Mouse (Mus musculus): ENCODE measurements around the gene Rarg. TPM values are rescaled to one million over a fixed set of nuclear protein-coding genes. Genes with fewer than 3 reads are reported as not detected.
A peak's percentile ranks its signal among the peaks of the same experiment; 100 is the strongest.

Rarg gene
- 112 and 123 TPM in 2 replicates for polyA plus RNA-seq (2015; fragmentation: Nextera tagmentation; extraction: Ambion mirVana)

DNA sequence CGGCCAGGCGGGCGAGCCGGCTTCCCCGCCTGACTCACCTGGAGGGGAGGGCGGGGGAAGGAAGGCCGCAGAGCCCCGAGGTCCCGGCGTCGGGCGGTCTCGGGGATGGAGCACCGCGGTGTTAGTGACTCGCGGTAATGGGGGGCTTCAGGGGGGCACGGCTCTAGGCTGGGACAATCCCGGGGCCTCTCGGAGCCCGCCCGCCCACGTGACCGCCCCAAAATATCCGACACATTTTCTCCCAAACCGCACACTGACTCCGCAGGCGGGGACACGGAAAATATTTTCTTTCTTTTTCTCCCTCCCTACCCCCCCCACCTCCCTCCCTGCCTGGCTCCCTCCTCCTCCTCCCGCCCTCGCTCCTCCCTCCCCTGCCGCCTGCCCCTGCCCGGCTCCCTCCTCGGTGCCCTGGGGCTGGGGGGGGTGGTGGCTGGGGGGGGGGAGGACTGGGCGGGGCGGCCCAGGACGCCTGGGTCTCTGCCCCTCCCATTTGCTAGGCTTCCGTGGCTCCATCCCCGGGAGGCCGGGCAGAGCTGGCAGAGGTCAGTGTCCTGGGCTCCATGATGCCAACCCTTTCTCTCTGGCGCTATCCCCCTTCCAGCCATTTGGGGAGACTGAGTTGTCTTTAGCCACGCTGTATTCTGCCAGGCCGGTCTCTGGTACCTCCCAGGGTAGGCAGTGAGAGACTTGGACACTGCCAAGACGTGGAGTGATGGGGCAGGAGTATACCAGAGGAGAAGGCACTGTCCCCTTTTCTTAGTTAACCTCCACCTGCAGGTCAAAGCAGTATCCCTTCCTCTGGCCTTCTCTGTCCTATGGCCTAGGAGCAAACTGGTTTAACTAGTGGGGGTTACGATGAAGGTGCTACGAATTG, at the start of gene Rarg:
Gene Rarg (minus strand): TSS at position 316 of the 874 bp plus-strand sequence.
- under 1% methylated on average over 39 of the region's 46 CpGs for WGBS
- Histone ChIP-seq H3K4me3 (replicated peaks) (peak within 1 kb of the TSS; percentile 79), H3K36me3 (peaks cover 13% of the 10 kb centered on the region), H3K27me3 (no peaks in the 10 kb centered on the region), H3K4me2 (replicated peaks) (peak within 1 kb of the TSS; percentile 87), H3K4me1 (peaks cover 78% of the 10 kb centered on the region), H3K9me3 (replicated peaks) (no peaks in the 10 kb centered on the region), H3K9ac (peak within 1 kb of the TSS; percentile 93), H3K27ac (replicated peaks) (peak within 1 kb of the TSS; percentile 99)
- ATAC-seq (ENCODE audit: insufficient number of reproducible peaks, low FRiP score, low TSS enrichment, low read depth) = peak; percentile 68

DNA sequence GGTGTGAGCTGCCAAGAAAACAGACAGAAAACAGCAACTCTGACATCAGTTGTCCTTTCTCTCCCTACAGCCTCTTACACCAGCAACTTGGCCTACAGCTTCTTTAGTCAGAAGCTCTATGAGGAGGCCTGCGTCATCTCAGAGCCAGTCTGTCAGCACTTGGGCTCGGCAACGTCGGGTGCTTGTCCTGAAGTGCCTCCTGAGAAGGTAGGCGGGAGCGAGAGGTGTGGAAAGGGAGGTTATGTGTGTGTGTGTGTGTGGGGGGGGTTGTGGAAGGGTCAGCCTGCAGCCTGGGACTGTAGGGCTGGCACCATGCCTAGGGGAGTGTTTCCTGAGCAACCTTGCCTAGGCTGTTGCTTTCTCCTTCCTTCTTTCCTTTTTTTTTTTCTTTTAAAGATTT, 45.2 kb upstream of the Rarg start:
- H3K9ac ChIP-seq = no peak overlapping the region
- no peaks in the 10 kb centered on the region for H3K4me1 ChIP-seq
- H3K27ac ChIP-seq (replicated peaks) = no peak overlapping the region
- no peak overlapping the region for H3K4me2 ChIP-seq (replicated peaks)
- no peak overlapping the region for H3K4me3 ChIP-seq (replicated peaks)
- ATAC-seq (ENCODE audit: insufficient number of reproducible peaks, low FRiP score, low TSS enrichment, low read depth) = no peak
- H3K9me3 ChIP-seq (replicated peaks) = no peaks in the 10 kb centered on the region
- 90% methylated on average over 6 of the region's 6 CpGs for WGBS
- H3K27me3 ChIP-seq = no peaks in the 10 kb centered on the region
- H3K36me3 ChIP-seq = peaks cover 66% of the 10 kb centered on the region

DNA sequence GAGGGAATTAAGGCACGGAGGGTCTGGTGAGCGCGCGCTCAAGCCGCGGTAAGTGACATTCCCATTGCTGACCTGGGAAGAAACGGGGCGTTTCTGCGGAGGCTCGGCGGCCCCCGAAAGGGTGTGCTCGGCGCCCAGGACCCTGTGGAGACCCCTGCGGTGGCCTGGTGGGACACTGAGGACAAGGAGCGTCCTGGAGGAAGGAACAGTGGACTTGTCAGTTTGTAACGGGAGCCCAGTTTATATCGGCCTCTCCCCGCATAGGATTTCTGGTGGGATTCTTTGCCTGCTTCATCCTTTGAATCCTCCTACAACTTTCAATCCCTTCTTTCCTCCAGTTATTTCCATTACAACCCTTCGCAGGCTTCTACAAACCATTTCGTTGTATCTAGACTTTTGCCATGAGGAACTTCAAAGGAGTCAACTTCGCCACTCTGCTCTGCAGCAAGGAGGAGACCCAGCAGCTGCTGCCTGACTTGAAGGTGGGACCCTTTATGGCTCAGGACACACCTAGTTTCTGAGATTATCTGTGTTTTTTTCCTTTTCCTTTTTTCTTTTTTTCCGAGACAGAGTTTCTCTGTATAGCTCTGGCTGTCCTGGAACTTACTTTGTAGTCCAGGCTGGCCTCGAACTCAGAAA, 39.2 kb upstream of the Rarg start:
- no peak overlapping the region for H3K27ac ChIP-seq (replicated peaks)
- 3% methylated on average over 24 of the region's 24 CpGs for WGBS

DNA sequence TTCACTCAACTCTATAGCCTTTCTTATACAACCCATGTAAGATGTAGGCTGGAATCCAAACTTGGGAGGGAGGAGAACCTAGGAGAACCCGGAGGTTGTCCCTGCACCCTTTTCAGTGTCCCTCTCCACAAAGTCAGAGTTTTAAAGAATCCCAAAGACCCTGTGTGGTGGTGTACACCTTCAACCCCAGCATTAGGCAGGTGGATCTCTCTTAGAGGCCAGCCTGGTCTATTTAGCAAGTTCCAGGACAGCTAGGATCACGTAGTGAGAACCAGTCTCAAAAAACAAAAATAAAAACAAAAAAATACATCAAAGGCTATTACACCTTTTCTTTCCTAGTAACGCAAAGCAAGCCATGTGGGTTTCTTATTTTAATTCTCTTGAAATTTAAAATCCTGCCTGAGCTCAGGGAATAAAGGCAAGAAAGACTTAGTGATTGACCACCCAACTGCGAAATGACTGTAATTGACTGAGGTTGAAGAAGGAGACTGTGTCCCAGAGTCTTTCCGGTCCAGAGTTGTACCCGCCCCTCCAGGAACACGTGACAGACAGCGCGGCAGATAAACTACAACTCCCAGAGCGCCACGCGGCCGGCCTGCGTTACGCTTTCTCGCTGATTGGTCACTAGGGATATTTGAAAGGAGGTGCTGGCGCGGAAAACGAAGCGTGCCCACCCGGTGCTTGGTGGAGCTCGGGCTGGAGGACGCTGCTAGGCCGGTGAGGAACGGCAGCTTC, 38.5 kb upstream of the Rarg start, which contains the start of gene Espl1:
Gene Espl1 (plus strand): TSS at position 634 of the 735 bp plus-strand sequence.
- Histone ChIP-seq H3K4me3 (replicated peaks) (peak within 1 kb of the TSS; percentile 82), H3K27me3 (no peaks in the 10 kb centered on the region), H3K36me3 (peaks cover 22% of the 10 kb centered on the region), H3K4me1 (peaks cover 10% of the 10 kb centered on the region), H3K4me2 (replicated peaks) (peak within 1 kb of the TSS; percentile 93), H3K9ac (peak within 1 kb of the TSS; percentile 28), H3K27ac (replicated peaks) (no peak within 1 kb of the TSS), H3K9me3 (replicated peaks) (no peaks in the 10 kb centered on the region)
- 6% methylated on average over 25 of the region's 25 CpGs for WGBS
- peak; percentile 97 for ATAC-seq (ENCODE audit: insufficient number of reproducible peaks, low FRiP score, low TSS enrichment, low read depth)

More for the DNA sequence above, 39.2 kb upstream of the Rarg start:
- Histone ChIP-seq H3K4me3 (replicated peaks) (peak overlapping the region; percentile 82), H3K4me2 (replicated peaks) (peak overlapping the region; percentile 93), H3K9me3 (replicated peaks) (no peaks in the 10 kb centered on the region), H3K4me1 (peaks cover 10% of the 10 kb centered on the region), H3K9ac (peak overlapping the region; percentile 28), H3K36me3 (peaks cover 29% of the 10 kb centered on the region), H3K27me3 (no peaks in the 10 kb centered on the region)
- ATAC-seq (ENCODE audit: insufficient number of reproducible peaks, low FRiP score, low TSS enrichment, low read depth) = no peak

DNA sequence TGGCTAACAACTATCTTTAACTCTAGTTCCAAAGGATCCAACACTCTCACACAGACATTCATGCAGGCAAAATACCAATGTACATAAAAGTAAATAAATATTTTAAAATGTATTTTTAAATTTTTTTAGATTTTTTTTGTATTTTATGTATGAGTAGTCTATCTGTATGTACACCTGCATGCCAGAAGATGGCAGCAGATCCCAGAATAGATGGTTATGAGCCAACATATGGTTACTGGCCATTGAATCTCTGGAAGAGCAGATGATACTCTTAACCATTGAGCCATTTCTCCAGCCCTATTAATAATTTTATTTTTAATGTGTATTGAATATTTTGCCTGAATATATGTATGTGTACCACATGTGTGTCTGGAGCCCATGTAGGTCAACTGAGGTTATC, 30.1 kb upstream of the Rarg start:
- Histone ChIP-seq H3K4me2 (replicated peaks) (no peak overlapping the region), H3K4me3 (replicated peaks) (no peak overlapping the region), H3K4me1 (no peaks in the 10 kb centered on the region), H3K9me3 (replicated peaks) (no peaks in the 10 kb centered on the region), H3K27me3 (no peaks in the 10 kb centered on the region), H3K9ac (no peak overlapping the region), H3K36me3 (0 out of 2 replicates have a peak, but pooled peaks cover 3% of the 10 kb centered on the region), H3K27ac (replicated peaks) (no peak overlapping the region)
- no peak for ATAC-seq (ENCODE audit: insufficient number of reproducible peaks, low FRiP score, low TSS enrichment, low read depth)

DNA sequence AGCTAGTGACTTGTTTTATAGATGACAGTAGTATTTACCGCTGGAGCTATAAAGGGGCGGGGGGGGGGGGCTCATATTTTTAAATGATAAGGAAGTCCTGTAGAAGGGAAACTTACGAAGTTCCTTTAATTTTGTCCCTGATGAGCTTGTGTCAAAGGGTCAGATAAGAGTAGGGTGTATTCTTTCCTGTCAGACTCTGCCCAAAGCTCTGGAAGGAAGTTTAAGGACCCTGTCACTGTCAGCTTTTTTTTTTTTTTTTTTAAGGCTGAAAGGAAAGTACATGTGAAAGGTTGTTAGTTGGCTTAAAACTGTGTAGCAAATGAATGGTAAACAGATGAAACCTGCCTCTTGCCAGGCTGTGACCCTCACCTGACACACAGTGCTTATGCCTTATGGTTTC, 26.3 kb upstream of the Rarg start:
- peaks cover 22% of the 10 kb centered on the region for H3K36me3 ChIP-seq
- 78% methylated on average over 3 of the region's 3 CpGs for WGBS
- H3K27me3 ChIP-seq = no peaks in the 10 kb centered on the region
- H3K4me1 ChIP-seq = peaks cover 24% of the 10 kb centered on the region
- no peak overlapping the region for H3K27ac ChIP-seq (replicated peaks)
- H3K9me3 ChIP-seq (replicated peaks) = no peaks in the 10 kb centered on the region
- H3K4me2 ChIP-seq (replicated peaks) = no peak overlapping the region
- H3K9ac ChIP-seq = no peak overlapping the region
- no peak overlapping the region for H3K4me3 ChIP-seq (replicated peaks)
- ATAC-seq (ENCODE audit: insufficient number of reproducible peaks, low FRiP score, low TSS enrichment, low read depth) = no peak

DNA sequence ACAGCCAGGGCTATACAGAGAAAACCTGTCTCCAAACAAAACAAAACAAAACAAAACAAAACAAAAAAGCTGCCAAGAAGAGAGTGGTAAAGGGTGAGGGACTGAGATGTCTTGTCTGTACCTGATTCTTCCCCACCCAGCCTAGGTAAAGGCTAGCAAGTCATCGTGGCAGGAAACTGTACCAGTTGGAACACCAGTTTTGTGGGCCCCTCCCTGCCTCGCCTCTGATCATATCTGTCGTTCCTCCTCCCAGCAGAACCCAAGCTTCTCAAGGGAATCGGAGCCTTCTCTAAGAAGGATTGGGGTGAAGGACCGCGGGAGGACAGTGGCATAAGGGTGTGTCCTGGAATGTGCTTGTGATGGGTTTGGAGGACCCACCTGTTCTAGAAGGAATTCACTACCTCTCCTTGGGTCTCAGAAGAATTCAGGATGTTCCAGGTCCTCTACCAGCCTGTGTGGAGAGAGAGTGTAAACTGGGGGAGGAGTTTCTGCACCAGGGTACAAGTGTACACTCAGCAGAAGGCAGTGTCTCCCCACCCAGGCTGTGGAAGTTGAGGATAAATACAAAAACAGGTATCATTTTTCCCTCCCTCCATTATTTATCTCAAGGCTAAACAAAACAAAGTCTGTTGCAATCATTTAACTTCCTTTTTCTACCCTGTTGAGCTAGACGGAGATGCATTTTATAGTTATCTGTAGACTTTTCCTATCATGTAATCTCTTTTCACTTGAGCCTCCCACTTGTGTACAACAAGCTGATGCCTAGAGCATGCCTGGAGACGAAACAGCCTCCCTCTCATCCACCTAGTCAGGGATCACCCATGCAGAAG, 25.4 kb upstream of the Rarg start:
- Histone ChIP-seq H3K4me2 (replicated peaks) (no peak overlapping the region), H3K27ac (replicated peaks) (peak overlapping the region; percentile 11; the same call in 1 of the 2 replicates), H3K4me1 (peaks cover 26% of the 10 kb centered on the region), H3K9me3 (replicated peaks) (no peaks in the 10 kb centered on the region), H3K36me3 (peaks cover 22% of the 10 kb centered on the region), H3K27me3 (no peaks in the 10 kb centered on the region), H3K4me3 (replicated peaks) (no peak overlapping the region), H3K9ac (no peak overlapping the region)
- 71% methylated on average over 8 of the region's 8 CpGs for WGBS
- ATAC-seq (ENCODE audit: insufficient number of reproducible peaks, low FRiP score, low TSS enrichment, low read depth) = no peak

DNA sequence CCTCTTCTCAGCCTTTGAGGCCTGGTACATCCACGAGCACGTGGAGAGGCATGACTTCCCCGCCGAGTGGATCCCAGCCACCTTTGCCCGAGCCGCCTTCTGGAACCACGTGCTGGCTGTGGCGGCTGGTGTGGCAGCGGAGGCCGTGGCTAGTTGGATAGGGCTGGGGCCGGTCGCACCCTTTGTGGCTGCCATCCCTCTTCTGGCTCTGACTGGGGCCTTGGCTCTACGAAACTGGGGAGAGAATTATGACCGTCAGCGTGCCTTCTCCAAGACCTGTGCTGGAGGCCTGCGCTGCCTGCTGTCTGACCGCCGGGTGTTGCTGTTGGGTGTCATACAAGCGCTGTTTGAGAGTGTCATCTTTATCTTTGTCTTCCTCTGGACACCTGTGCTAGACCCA, 23.3 kb upstream of the Rarg start:
- WGBS = 93% methylated on average over 19 of the region's 19 CpGs
- no peaks in the 10 kb centered on the region for H3K9me3 ChIP-seq (replicated peaks)
- peaks cover 22% of the 10 kb centered on the region for H3K36me3 ChIP-seq
- H3K27ac ChIP-seq (replicated peaks) = peak overlapping the region; percentile 95
- H3K27me3 ChIP-seq = no peaks in the 10 kb centered on the region
- H3K4me2 ChIP-seq (replicated peaks) = peak overlapping the region; percentile 87
- H3K9ac ChIP-seq = 0 out of 2 replicates have a peak overlapping the region, but pooled peaks have one; percentile 85
- peaks cover 26% of the 10 kb centered on the region for H3K4me1 ChIP-seq
- no peak for ATAC-seq (ENCODE audit: insufficient number of reproducible peaks, low FRiP score, low TSS enrichment, low read depth)
- peak overlapping the region; percentile 94 for H3K4me3 ChIP-seq (replicated peaks)

DNA sequence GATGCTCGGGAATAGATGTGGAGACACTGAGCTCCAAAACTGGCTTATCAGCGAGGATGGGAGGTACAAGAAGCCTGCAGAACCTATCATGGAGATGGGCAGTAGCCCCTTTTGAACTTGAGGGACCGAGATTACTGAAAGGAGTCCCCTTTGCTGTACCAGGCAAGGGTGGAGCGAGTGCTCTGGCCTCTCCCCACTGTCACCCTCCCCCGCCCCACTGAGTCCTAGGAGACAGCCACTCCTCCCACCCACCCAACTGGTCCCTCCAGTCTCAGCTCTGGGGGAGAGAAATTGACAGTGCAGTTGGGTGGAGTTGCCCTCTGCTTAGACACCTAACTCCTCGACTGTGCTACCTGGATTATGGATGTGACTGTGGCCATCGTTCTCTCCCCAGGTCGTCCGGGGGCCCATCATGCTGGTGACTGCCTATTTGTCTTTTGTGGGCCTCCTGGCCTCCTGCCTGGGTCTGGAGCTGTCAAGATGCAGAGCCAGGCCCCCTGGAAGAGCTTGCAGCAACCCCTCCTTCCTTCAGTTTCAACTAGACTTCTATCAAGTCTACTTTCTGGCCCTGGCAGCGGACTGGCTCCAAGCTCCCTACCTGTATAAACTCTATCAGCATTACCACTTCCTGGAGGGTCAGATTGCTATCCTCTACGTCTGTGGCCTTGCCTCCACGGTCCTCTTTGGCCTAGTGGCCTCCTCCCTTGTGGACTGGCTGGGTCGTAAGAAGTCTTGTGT, 22.6 kb upstream of the Rarg start:
- peaks cover 22% of the 10 kb centered on the region for H3K36me3 ChIP-seq
- H3K4me3 ChIP-seq (replicated peaks) = peak overlapping the region; percentile 94
- H3K4me1 ChIP-seq = peaks cover 26% of the 10 kb centered on the region
- H3K27ac ChIP-seq (replicated peaks) = peak overlapping the region; percentile 95
- peak; percentile 43 for ATAC-seq (ENCODE audit: insufficient number of reproducible peaks, low FRiP score, low TSS enrichment, low read depth)
- 28% methylated on average over 13 of the region's 13 CpGs for WGBS
- H3K9me3 ChIP-seq (replicated peaks) = no peaks in the 10 kb centered on the region
- H3K27me3 ChIP-seq = no peaks in the 10 kb centered on the region
- H3K9ac ChIP-seq = peak overlapping the region; percentile 85
- peak overlapping the region; percentile 87 for H3K4me2 ChIP-seq (replicated peaks)

All from embryonic facial prominence, embryonic 15.5 days (tissue).